Mouse (Mus musculus): ENCODE results near the gene Slc44a5. TPM values are rescaled to one million over a fixed set of nuclear protein-coding genes. Genes with fewer than 3 reads are reported as not detected.
"Not testable (repeated sequence)": the region's sequence is repeated elsewhere in the genome, so short reads cannot be mapped to it uniquely, and the experiment has no call there.

Gene Slc44a5
- polyA plus RNA-seq, 1 experiment from 2014 or later: 0.45 TPM

- H3K4me2 ChIP-seq: no peak overlapping the region
- no peak overlapping the region for H3K27ac ChIP-seq
- H3K4me3 ChIP-seq (replicated peaks): no peak overlapping the region
- no peaks in the 10 kb centered on the region for H3K9me3 ChIP-seq
- H3K4me1 ChIP-seq (replicated peaks): no peaks in the 10 kb centered on the region
- no peak for ATAC-seq (ENCODE audit: insufficient number of reproducible peaks, insufficient read depth, low FRiP score, low TSS enrichment, low read depth)
- WGBS: 79% methylated on average over 2 of the region's 2 CpGs
- no peaks in the 10 kb centered on the region; the same call in 1 of the 2 replicates for H3K27me3 ChIP-seq
- H3K9ac ChIP-seq (replicated peaks): no peak overlapping the region
- H3K36me3 ChIP-seq: no peaks in the 10 kb centered on the region
Measured at GRCm38 (mm10) chr3:154134701-154135100, 161.5 kb downstream of the Slc44a5 start.

GRCm38 (mm10) chr3:154136501-154136900, 163.3 kb downstream of the Slc44a5 start:
- Histone ChIP-seq H3K27me3 (no peaks in the 10 kb centered on the region), H3K4me1 (replicated peaks) (no peaks in the 10 kb centered on the region), H3K4me2 (no peak overlapping the region), H3K36me3 (no peaks in the 10 kb centered on the region), H3K27ac (no peak overlapping the region), H3K4me3 (replicated peaks) (no peak overlapping the region), H3K9ac (replicated peaks) (no peak overlapping the region), H3K9me3 (no peaks in the 10 kb centered on the region)
- WGBS: 79% methylated on average over 3 of the region's 3 CpGs
- ATAC-seq (ENCODE audit: insufficient number of reproducible peaks, insufficient read depth, low FRiP score, low TSS enrichment, low read depth): no peak

DNA sequence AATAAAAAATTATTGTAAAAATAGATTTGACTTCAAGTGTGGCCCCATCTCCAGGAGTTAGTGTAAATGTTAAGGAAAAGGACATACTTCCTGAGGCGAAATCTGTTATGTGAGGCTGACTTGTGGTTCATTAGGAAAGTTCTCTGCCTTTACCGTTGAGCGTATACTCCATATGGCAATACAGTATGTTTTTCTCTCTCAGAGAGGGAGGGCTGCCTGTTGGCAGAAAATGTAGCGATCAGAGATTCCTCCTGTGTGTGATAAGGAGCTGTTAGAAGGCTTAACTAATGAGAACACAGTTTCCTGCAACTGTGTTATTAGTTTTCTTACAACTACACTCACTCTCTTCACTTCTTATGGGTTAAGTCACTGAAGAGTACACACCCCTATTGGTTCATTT, 168.1 kb downstream of the Slc44a5 start:
- H3K36me3 ChIP-seq: no peaks in the 10 kb centered on the region
- WGBS: 77% methylated on average over 4 of the region's 4 CpGs
- H3K4me1 ChIP-seq (replicated peaks): no peaks in the 10 kb centered on the region
- H3K9me3 ChIP-seq: no peaks in the 10 kb centered on the region
- no peak overlapping the region for H3K4me2 ChIP-seq
- no peak overlapping the region for H3K4me3 ChIP-seq (replicated peaks)
- H3K27me3 ChIP-seq: no peaks in the 10 kb centered on the region
- H3K27ac ChIP-seq: no peak overlapping the region
- no peak overlapping the region for H3K9ac ChIP-seq (replicated peaks)
- no peak for ATAC-seq (ENCODE audit: insufficient number of reproducible peaks, insufficient read depth, low FRiP score, low TSS enrichment, low read depth)

- no peak overlapping the region for H3K4me2 ChIP-seq
- no peaks in the 10 kb centered on the region for H3K36me3 ChIP-seq
- H3K27me3 ChIP-seq: no peaks in the 10 kb centered on the region
- no peak overlapping the region for H3K4me3 ChIP-seq (replicated peaks)
- no peak overlapping the region for H3K9ac ChIP-seq (replicated peaks)
- no peaks in the 10 kb centered on the region for H3K4me1 ChIP-seq (replicated peaks)
- H3K27ac ChIP-seq: no peak overlapping the region
- no peaks in the 10 kb centered on the region for H3K9me3 ChIP-seq
- WGBS: 89% methylated on average over 4 of the region's 4 CpGs
- ATAC-seq (ENCODE audit: insufficient number of reproducible peaks, insufficient read depth, low FRiP score, low TSS enrichment, low read depth): no peak
Measured at GRCm38 (mm10) chr3:154142618-154143017, 169.4 kb downstream of the Slc44a5 start.

DNA sequence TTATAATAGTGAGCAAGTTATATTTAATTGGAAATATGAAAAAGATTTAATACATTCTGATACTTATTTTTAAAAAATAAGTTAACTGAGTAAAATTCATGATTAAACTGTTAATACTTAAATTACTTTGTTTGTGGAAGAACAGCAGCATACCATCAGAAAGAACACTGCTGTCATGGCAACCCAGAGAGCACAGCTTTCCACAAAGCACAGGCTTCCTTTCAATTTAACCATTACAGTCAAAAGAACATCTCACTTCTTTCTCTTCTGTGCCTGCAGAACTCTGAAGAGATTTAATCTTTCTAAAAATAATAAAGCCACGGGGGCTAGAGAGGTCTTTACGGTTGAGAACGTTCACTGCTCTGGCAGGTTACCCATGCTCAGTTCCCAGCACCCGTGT, 172.5 kb downstream of the Slc44a5 start:
- ATAC-seq (ENCODE audit: insufficient number of reproducible peaks, insufficient read depth, low FRiP score, low TSS enrichment, low read depth): no peak
- no peaks in the 10 kb centered on the region for H3K4me1 ChIP-seq (replicated peaks)
- no peak overlapping the region for H3K4me3 ChIP-seq (replicated peaks)
- no peak overlapping the region for H3K9ac ChIP-seq (replicated peaks)
- H3K9me3 ChIP-seq: no peaks in the 10 kb centered on the region
- no peak overlapping the region for H3K27ac ChIP-seq
- no peaks in the 10 kb centered on the region for H3K27me3 ChIP-seq
- no peak overlapping the region for H3K4me2 ChIP-seq
- no peaks in the 10 kb centered on the region for H3K36me3 ChIP-seq
- WGBS: 89% methylated on average over 4 of the region's 4 CpGs

DNA sequence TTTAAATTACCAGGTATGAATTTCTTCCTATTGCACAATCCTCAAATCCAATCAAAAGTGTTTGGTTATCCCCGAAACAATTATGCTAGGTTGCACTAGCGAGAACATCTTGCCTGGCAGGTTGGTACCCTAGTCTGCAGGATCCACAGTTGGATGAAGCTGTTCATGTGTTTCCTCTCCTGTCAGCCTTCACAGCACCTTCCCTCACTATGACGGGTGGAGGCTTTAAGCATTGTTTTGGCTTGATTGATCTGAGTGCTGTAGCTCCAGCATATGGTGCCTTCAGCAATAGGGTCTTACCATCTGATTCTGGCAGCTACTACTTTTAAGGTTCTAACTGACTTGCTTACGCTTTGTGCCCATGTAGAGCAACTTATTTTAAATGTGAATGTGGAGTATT, 176.5 kb downstream of the Slc44a5 start:
- no peak overlapping the region for H3K4me2 ChIP-seq
- H3K27ac ChIP-seq: no peak overlapping the region
- no peak for ATAC-seq (ENCODE audit: insufficient number of reproducible peaks, insufficient read depth, low FRiP score, low TSS enrichment, low read depth)
- no peaks in the 10 kb centered on the region for H3K27me3 ChIP-seq
- no peaks in the 10 kb centered on the region for H3K36me3 ChIP-seq
- no peak overlapping the region for H3K9ac ChIP-seq (replicated peaks)
- no peak overlapping the region for H3K4me3 ChIP-seq (replicated peaks)
- whole genome bisulfite sequencing: 83% methylated on average over 4 of the region's 4 CpGs
- no peaks in the 10 kb centered on the region for H3K4me1 ChIP-seq (replicated peaks)
- no peaks in the 10 kb centered on the region for H3K9me3 ChIP-seq

GRCm38 (mm10) chr3:154153541-154153940, 180.3 kb downstream of the Slc44a5 start:
- H3K9me3 ChIP-seq; H3K27ac ChIP-seq; H3K4me1 ChIP-seq (replicated peaks); H3K4me3 ChIP-seq (replicated peaks); H3K4me2 ChIP-seq; H3K36me3 ChIP-seq; H3K9ac ChIP-seq (replicated peaks); H3K27me3 ChIP-seq; ATAC-seq (ENCODE audit: insufficient number of reproducible peaks, insufficient read depth, low FRiP score, low TSS enrichment, low read depth): not testable (repeated sequence)
- 72% methylated on average over 3 of the region's 3 CpGs for WGBS

- 0 out of 2 replicates have a peak, but pooled peaks cover 3% of the 10 kb centered on the region for H3K4me1 ChIP-seq (replicated peaks)
- H3K4me2 ChIP-seq: no peak overlapping the region
- H3K9me3 ChIP-seq: no peaks in the 10 kb centered on the region
- H3K4me3 ChIP-seq (replicated peaks): no peak overlapping the region
- ATAC-seq (ENCODE audit: insufficient number of reproducible peaks, insufficient read depth, low FRiP score, low TSS enrichment, low read depth): no peak
- H3K27ac ChIP-seq: no peak overlapping the region
- no peak overlapping the region for H3K9ac ChIP-seq (replicated peaks)
- H3K36me3 ChIP-seq: no peaks in the 10 kb centered on the region
- no peaks in the 10 kb centered on the region for H3K27me3 ChIP-seq
- WGBS: 89% methylated on average over 4 of the region's 4 CpGs
Measured at GRCm38 (mm10) chr3:154165882-154166281, 192.6 kb downstream of the Slc44a5 start.

GRCm38 (mm10) chr3:154171881-154172592, 198.8 kb downstream of the Slc44a5 start:
- ATAC-seq (ENCODE audit: insufficient number of reproducible peaks, insufficient read depth, low FRiP score, low TSS enrichment, low read depth): no peak
- Histone ChIP-seq H3K4me1 (replicated peaks) (0 out of 2 replicates have a peak, but pooled peaks cover 2% of the 10 kb centered on the region), H3K27me3 (no peaks in the 10 kb centered on the region), H3K27ac (no peak overlapping the region), H3K4me3 (replicated peaks) (no peak overlapping the region), H3K9ac (replicated peaks) (no peak overlapping the region), H3K9me3 (no peaks in the 10 kb centered on the region), H3K36me3 (no peaks in the 10 kb centered on the region), H3K4me2 (no peak overlapping the region)
- WGBS: 68% methylated on average over 10 of the region's 10 CpGs

- 83% methylated on average over 5 of the region's 5 CpGs for WGBS
- H3K4me1 ChIP-seq (replicated peaks): 0 out of 2 replicates have a peak, but pooled peaks cover 2% of the 10 kb centered on the region
- H3K9me3 ChIP-seq: no peaks in the 10 kb centered on the region
- no peak overlapping the region for H3K4me2 ChIP-seq
- H3K9ac ChIP-seq (replicated peaks): no peak overlapping the region
- ATAC-seq (ENCODE audit: insufficient number of reproducible peaks, insufficient read depth, low FRiP score, low TSS enrichment, low read depth): no peak
- no peaks in the 10 kb centered on the region for H3K36me3 ChIP-seq
- no peak overlapping the region for H3K4me3 ChIP-seq (replicated peaks)
- H3K27me3 ChIP-seq: no peaks in the 10 kb centered on the region
- no peak overlapping the region for H3K27ac ChIP-seq
Measured at GRCm38 (mm10) chr3:154172593-154172965, 199.3 kb downstream of the Slc44a5 start.

DNA sequence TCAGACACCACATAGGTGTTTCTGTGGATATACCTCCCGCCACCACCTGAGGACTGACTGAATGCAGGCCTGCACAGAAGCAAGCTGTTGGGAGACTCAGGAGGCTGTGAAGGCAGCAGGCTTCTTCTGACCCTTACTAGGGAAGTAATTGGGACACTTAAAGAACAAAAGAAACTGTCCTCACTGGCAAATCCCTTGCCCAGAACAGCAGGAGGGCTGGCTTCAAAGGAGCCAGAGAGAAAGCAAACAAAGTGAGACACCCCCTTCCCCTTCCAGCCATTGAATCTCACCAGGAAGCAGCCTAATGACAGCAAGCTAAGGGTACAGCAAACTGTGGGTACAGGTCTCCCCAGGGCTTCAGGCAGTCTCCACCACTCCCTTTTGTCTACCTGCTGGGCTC, 200.3 kb downstream of the Slc44a5 start:
- Histone ChIP-seq H3K4me2 (no peak overlapping the region), H3K9me3 (no peaks in the 10 kb centered on the region), H3K27me3 (no peaks in the 10 kb centered on the region), H3K27ac (no peak overlapping the region), H3K4me3 (replicated peaks) (no peak overlapping the region), H3K36me3 (no peaks in the 10 kb centered on the region), H3K4me1 (replicated peaks) (0 out of 2 replicates have a peak, but pooled peaks cover 6% of the 10 kb centered on the region), H3K9ac (replicated peaks) (no peak overlapping the region)
- ATAC-seq (ENCODE audit: insufficient number of reproducible peaks, insufficient read depth, low FRiP score, low TSS enrichment, low read depth): no peak
- WGBS: 63% methylated on average over 1 of the region's 1 CpGs

DNA sequence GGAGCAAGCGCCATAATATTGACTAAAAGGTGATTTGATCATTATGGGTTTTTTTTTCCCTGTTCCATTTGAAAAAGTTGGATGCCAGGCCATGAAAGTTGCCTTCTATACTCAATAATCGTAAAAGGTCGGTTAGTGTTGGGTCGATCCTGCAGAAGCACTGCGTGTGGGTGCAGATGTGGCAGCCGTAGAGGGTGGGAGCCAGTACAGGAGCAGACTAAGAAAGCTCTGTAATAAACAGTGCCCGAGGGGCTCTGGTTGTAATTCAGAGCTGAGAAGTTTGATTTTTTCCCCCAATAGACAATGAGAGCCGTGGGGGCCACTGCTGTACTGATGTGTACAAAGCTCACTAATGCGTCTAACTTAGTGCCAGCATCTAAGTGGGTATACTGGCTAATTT, 200.8 kb downstream of the Slc44a5 start:
- no peak for ATAC-seq (ENCODE audit: insufficient number of reproducible peaks, insufficient read depth, low FRiP score, low TSS enrichment, low read depth)
- WGBS: 45% methylated on average over 9 of the region's 9 CpGs
- no peak overlapping the region for H3K4me3 ChIP-seq (replicated peaks)
- no peaks in the 10 kb centered on the region for H3K36me3 ChIP-seq
- H3K27ac ChIP-seq: no peak overlapping the region
- no peaks in the 10 kb centered on the region for H3K9me3 ChIP-seq
- no peak overlapping the region for H3K4me2 ChIP-seq
- H3K4me1 ChIP-seq (replicated peaks): 0 out of 2 replicates have a peak, but pooled peaks cover 6% of the 10 kb centered on the region
- no peaks in the 10 kb centered on the region for H3K27me3 ChIP-seq
- no peak overlapping the region for H3K9ac ChIP-seq (replicated peaks)

Measured in limb, embryonic 12.5 days (tissue).